Mouse (Mus musculus) C2C12 (cell line): ENCODE results near the gene Lrrc15. TPM values are rescaled to one million over a fixed set of nuclear protein-coding genes. Genes with fewer than 3 reads are reported as not detected.

Experiments used
- H3K27me3 ChIP-seq: one replicate; pipeline ENCODE4 v1.6.1; 2011; ENCODE audit not compliant: control insufficient read depth, insufficient read depth, insufficient read length
- H3K36me3 ChIP-seq: one replicate; pipeline ENCODE4 v1.6.1; 2011; ENCODE audit not compliant: control insufficient read depth, insufficient read depth
- H3K4me3 ChIP-seq: one replicate; pipeline ENCODE4 v1.5.1; 2011; ENCODE audit warnings: mild to moderate bottlenecking, control low read depth; ENCODE audit not compliant: poor library complexity, insufficient read depth, severe bottlenecking
- H3K79me2 ChIP-seq: one replicate; pipeline ENCODE4 v1.6.1; 2011; ENCODE audit not compliant: control insufficient read depth, insufficient read depth
- H3K79me3 ChIP-seq: one replicate; pipeline ENCODE4 v1.6.1; 2011; ENCODE audit warnings: low read depth, control low read depth
- H3ac ChIP-seq: one replicate; pipeline ENCODE3; 2011; ENCODE audit warnings: low read depth; ENCODE audit not compliant: control insufficient read depth, insufficient read length
- CEBPB ChIP-seq: IDR thresholded peaks from one replicate; pipeline ENCODE4 v1.6.1; 2011; ENCODE audit warnings: low read depth, mild to moderate bottlenecking, control low read depth, moderate library complexity
- CTCF ChIP-seq: IDR thresholded peaks from one replicate; pipeline ENCODE4 v1.5.1; 2011; ENCODE audit not compliant: control insufficient read depth, insufficient read depth, insufficient read length
- FOSL1 ChIP-seq: IDR thresholded peaks from one replicate; pipeline ENCODE4 v1.8.0; 2011; ENCODE audit warnings: mild to moderate bottlenecking, low read length; ENCODE audit not compliant: poor library complexity, insufficient read depth, severe bottlenecking
- MAX ChIP-seq: IDR thresholded peaks from one replicate; pipeline ENCODE4 v1.6.1; 2011; ENCODE audit warnings: mild to moderate bottlenecking, control low read depth
- MYOD1 ChIP-seq: IDR thresholded peaks from one replicate; pipeline ENCODE4 v1.6.1; 2011; ENCODE audit warnings: low read depth; ENCODE audit not compliant: control insufficient read depth, insufficient read length
- MYOG ChIP-seq: IDR thresholded peaks from one replicate; pipeline ENCODE4 v1.6.1; 2011; ENCODE audit not compliant: control insufficient read depth, insufficient read length; ENCODE audit errors: extremely low read depth
- USF1 ChIP-seq: IDR thresholded peaks from one replicate; pipeline ENCODE4 v1.6.1; 2011; ENCODE audit warnings: low read depth, mild to moderate bottlenecking, control low read depth, moderate library complexity
- polyA plus RNA-seq: library from polyadenylated mRNA; unstranded; fragments of >200 nt; fragmentation: generic; extraction: Trizol; gene quantifications from one replicate; pipeline ENCODE4 v1.2.1, GENCODE M21; 2012; ENCODE audit warnings: missing spikeins

Lrrc15 gene
- polyA plus RNA-seq, 1 experiment: 0.26 TPM

DNA sequence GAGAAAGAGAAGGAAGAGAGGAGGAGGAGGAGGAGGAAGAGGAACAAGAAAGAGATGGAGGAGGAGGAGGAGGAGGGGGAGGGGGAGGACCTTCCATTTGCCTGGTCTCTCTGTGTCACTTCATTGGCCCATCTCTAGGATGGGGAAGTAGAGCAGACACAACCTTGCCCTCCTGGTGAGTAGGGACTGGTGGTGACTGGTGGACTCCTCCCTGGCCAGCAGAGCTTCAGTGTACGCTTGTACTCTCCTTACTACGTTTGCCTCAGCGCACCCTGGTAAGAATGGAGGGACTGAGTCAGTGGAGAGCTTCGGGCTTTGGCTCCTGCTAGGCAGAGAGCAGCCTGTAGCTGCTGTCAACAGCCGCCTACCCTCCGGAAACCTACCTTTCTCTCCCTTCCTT is 19.6 kb upstream of the Lrrc15 start:
- TF ChIP-seq MYOD1 (no peak), USF1 (no peak), MAX (no peak), CEBPB (no peak), FOSL1 (no peak), MYOG (no peak), CTCF (no peak)
- Histone ChIP-seq H3K79me2 (no peaks in the 10 kb centered on the region), H3K27me3 (no peaks in the 10 kb centered on the region), H3K4me3 (no peak overlapping the region), H3K36me3 (no peaks in the 10 kb centered on the region), H3ac (no peak overlapping the region), H3K79me3 (no peaks in the 10 kb centered on the region)

DNA sequence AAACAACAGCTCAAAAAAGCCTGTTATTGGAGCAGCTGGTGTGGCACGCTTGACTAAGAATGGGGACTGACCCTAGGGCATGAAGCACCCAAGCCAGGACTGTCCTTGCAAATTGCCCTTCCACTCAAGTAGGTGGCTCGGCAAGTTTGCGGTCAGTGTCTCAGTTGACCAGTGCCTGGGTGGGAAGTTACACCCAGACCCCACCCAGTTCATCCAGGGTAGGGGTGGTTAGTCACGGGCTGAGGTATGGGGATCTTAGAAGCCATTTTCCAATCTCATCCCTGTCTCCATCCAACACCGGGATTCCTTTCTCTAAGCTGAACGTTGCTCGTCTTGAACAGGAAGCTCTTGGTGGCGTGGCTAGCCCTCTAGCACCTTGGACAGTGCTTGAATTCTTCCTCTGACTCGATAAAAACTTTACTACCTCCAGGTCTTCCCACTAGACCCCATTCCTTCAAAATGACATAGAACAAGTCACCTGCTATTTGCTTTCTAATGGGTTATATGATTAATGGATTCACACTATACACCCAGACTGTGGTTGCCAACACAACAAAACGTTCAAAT is 16.7 kb upstream of the Lrrc15 start:
- H3ac ChIP-seq: no peak overlapping the region
- no peak overlapping the region for H3K4me3 ChIP-seq
- H3K79me3 ChIP-seq: no peaks in the 10 kb centered on the region
- H3K36me3 ChIP-seq: no peaks in the 10 kb centered on the region
- no peak for TF ChIP-seq MYOD1
- no peak for TF ChIP-seq CEBPB
- TF ChIP-seq CTCF: no peak
- no peaks in the 10 kb centered on the region for H3K27me3 ChIP-seq
- H3K79me2 ChIP-seq: no peaks in the 10 kb centered on the region

DNA sequence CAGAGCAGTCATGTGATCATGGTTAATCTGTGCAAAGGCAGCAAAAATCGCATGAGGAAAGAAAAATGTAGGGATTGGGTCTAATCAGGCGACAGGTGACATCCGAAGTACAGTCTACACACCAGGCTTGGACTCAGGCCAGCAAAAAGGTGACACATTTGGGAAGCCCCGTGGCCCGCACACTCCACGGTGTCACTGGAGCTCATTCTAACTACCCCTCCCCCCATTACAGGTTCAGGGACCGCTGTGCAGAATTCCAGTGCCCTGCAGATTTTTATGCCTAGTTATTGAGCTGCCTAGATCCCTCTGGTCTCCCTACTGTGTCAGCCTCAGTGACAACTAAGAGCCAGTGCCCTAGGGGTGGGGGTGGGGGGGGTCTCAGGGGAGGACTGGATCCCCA is 14.4 kb upstream of the Lrrc15 start:
- no peaks in the 10 kb centered on the region for H3K36me3 ChIP-seq
- no peak overlapping the region for H3K4me3 ChIP-seq
- no peaks in the 10 kb centered on the region for H3K79me2 ChIP-seq
- no peaks in the 10 kb centered on the region for H3K27me3 ChIP-seq
- TF ChIP-seq CTCF (no peak), FOSL1 (no peak), MAX (no peak), MYOG (no peak), USF1 (no peak), CEBPB (no peak), MYOD1 (no peak)
- H3K79me3 ChIP-seq: no peaks in the 10 kb centered on the region
- H3ac ChIP-seq: no peak overlapping the region

DNA sequence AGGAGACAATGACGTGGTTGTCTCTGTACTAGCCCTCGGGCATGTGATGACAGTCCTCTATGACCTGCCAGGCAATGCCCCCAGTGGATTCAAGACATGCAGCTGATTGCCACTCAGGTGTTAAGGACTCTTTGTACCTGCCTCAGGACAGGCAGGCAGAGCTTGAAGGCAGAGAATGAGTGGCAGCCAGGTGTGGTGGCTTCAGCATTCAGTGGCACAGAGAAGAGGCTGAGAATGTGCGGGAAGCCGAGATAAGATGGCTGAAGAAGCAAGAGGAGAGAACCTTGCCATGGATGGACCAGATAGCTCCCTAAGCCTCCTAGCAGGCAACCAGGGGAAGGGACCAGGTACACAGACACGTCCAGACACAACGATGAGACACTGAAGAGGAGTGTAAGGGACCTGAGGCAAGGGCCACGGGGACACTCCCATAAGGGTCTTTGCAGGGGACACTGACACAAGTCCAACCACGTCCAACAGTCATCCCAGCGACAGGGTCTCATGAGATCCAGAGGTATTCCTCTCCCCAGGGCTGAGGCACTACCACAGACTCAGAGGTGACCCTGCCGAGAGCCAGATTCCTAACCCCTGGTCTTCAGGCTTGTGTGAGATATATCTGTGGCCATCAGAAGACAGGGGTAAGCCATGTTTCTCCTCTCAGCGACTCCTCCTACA is 13.7 kb upstream of the Lrrc15 start:
- no peaks in the 10 kb centered on the region for H3K79me3 ChIP-seq
- no peak for TF ChIP-seq FOSL1
- TF ChIP-seq CTCF: no peak
- no peak for TF ChIP-seq MYOG
- TF ChIP-seq USF1: no peak
- no peak for TF ChIP-seq CEBPB
- no peak for TF ChIP-seq MYOD1
- TF ChIP-seq MAX: no peak
- no peak overlapping the region for H3ac ChIP-seq
- no peaks in the 10 kb centered on the region for H3K79me2 ChIP-seq
- H3K4me3 ChIP-seq: no peak overlapping the region
- H3K36me3 ChIP-seq: no peaks in the 10 kb centered on the region
- no peaks in the 10 kb centered on the region for H3K27me3 ChIP-seq

DNA sequence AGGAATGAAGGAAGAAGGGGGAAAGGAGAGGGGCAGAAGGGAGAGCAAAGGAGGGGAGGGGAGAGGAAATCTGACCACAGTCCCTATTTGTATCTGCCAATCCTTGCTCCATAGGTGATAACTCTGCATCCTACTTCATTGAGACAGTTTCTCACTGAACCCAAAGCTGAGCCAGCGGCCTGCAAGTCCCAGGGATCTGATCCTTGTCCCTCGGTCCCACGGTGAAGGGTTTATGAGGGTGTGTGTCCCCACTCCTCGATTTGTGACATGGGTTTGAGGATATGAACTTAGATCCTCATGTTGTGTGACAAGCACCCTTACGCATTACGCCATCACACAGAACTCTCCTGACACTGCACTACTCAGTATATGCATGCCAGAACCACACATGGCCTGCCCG is 12.1 kb upstream of the Lrrc15 start:
- H3ac ChIP-seq: no peak overlapping the region

DNA sequence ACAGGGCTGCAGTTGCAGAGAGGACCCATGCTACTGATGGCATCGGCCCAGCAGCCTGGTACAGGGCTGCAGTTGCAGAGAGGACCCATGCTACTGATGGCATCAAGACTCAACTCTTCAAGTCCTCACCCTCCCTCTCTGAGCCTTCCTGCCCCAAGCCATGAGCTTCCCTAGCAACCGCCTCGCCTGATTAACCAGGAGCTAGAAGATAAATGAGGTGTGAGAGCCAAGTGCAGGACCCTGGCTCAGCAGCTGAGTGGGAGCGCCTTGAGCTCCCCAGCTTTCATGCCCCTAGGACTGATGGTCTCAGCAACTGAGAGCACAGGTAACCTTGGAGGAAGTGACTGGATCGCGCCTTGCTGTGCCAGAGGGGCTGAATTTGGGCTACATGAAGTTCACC is 7.4 kb upstream of the Lrrc15 start:
- no peaks in the 10 kb centered on the region for H3K79me3 ChIP-seq

More for the DNA sequence above, 12.1 kb upstream of the Lrrc15 start:
- TF ChIP-seq FOSL1 (no peak), USF1 (no peak), CTCF (no peak), MYOG (no peak), MYOD1 (no peak), CEBPB (no peak), MAX (no peak)
- H3K79me2 ChIP-seq: no peaks in the 10 kb centered on the region
- no peak overlapping the region for H3K4me3 ChIP-seq
- no peaks in the 10 kb centered on the region for H3K36me3 ChIP-seq
- H3K79me3 ChIP-seq: no peaks in the 10 kb centered on the region
- peaks cover 3% of the 10 kb centered on the region for H3K27me3 ChIP-seq

DNA sequence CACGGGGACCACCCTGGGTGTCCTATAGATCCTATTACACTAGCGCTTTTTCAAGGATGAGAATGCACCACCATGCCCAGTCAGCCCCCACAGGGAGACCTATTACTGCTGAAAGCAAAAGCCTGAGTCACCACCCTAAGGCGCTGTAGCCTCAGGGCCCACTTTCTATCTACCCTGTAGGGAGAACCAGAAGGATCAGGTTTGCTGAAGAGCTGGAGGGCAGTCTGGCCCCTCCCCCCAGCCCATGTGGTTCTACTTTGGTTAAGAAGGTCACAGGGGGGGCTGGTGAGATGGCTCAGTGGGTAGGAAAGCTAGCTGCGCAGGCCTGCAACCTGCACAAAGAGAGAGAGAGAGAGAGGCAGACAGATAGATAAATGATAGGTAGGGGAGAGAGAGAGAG is 2.6 kb upstream of the Lrrc15 start:
- TF ChIP-seq MYOG: no peak
- TF ChIP-seq USF1: no peak
- no peak for TF ChIP-seq CEBPB
- no peak for TF ChIP-seq FOSL1
- TF ChIP-seq CTCF: no peak
- no peak for TF ChIP-seq MAX
- no peak for TF ChIP-seq MYOD1
- H3K36me3 ChIP-seq: no peaks in the 10 kb centered on the region
- H3K27me3 ChIP-seq: peaks cover 3% of the 10 kb centered on the region
- H3ac ChIP-seq: no peak overlapping the region
- H3K79me2 ChIP-seq: no peaks in the 10 kb centered on the region
- no peak overlapping the region for H3K4me3 ChIP-seq
- H3K79me3 ChIP-seq: no peaks in the 10 kb centered on the region

More for the DNA sequence above, 7.4 kb upstream of the Lrrc15 start:
- TF ChIP-seq USF1: no peak
- no peak overlapping the region for H3ac ChIP-seq
- H3K27me3 ChIP-seq: peaks cover 3% of the 10 kb centered on the region
- H3K4me3 ChIP-seq: no peak overlapping the region
- H3K36me3 ChIP-seq: no peaks in the 10 kb centered on the region
- no peaks in the 10 kb centered on the region for H3K79me2 ChIP-seq
